Comparison of ENCODE assay signal across 15 mouse cellular contexts in the genomic region with DNA sequence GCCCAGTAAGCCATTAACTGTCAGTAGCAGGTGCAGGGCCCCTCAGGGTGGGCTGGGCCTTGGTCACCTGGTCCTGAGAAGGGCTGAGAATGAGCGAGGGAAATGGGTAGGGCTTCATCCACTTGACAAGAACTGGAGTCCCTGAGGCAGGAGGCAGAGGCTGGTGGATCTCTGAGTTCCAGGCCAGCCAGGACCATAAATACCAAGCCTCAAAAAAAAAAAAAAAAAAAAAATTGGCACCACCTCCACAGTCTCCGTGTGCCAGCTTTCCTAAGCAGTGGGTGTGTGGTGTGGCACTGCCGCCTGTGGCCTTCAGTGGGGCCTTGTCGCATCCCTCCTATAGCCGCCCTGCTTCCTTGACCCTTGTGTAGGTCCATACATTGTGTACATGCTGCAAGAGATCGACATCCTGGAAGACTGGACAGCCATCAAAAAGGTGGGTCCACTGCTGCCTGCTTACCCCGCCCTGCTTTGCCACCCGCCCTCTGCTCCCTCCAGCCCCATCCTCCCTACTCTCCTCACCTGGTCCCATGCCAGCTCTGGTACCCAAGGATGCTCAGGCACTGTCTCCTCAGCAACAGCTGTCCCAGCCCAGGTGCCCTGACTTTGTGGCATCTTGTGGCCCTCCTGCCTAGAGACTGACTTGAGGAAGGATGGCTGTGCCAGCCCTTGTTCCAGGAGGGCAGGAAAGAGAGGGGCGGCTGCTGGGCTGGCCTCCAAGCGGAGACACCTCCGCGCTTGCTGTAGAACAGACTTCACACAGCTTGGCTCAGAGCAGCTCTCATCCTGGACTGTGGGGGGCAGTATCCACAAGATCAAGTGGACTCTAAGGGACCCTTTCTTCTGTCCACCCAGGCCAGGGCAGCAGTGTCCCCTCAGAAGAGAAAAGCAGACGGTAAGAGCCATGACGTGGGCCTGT. TPM values are rescaled to one million over a fixed set of nuclear protein-coding genes. Genes with fewer than 3 reads are reported as not detected.
A peak's percentile ranks its signal among the peaks of the same experiment; 100 is the strongest.
DNase-seq lines count a peak whose midpoint lies in the region; ATAC-seq and TF ChIP-seq lines count a peak whose summit lies in the region.
"Had no signal": no experiment of that assay in that cellular context is flagged by ENCODE, and none has a peak within 500 bp of the region (broad histone marks: within the 10 kb centered on the region; RNA-seq: fewer than 3 reads in every experiment).

No protein-coding gene starts in this region.

- no peak overlapping the region for H3K4me3 ChIP-seq in heart, embryonic 11.5 days (ENCODE audit: low read depth, low read length)
- H3K4me3 ChIP-seq in kidney, adult 2 months (ENCODE audit: insufficient read depth, low read depth, low read length): no peak overlapping the region
- H3K4me3 ChIP-seq: forebrain, embryonic 12.5 days; gastrocnemius, adult 2 months; liver, embryonic 12.5 days had no signal

- H3K9me3 ChIP-seq in heart, embryonic 11.5 days (replicated peaks; ENCODE audit: control insufficient read depth, low read length): no peaks in the 10 kb centered on the region
- H3K9me3 ChIP-seq: forebrain, embryonic 12.5 days; liver, embryonic 12.5 days had no signal

- H3K4me1 ChIP-seq in heart, embryonic 11.5 days (ENCODE audit: control insufficient read depth, insufficient read depth, low read length): peaks cover 21% of the 10 kb centered on the region
- no peaks in the 10 kb centered on the region; the same call in 1 of the 2 replicates for H3K4me1 ChIP-seq in kidney, adult 2 months (ENCODE audit: control insufficient read depth, insufficient read depth, low read length)

- WGBS in heart, embryonic 11.5 days (ENCODE audit: insufficient replicate concordance): 84% methylated on average over 14 of the region's 14 CpGs
- WGBS in kidney, adult 2 months: 87% methylated on average over 14 of the region's 14 CpGs

- ATAC-seq in heart, embryonic 11.5 days (replicated peaks; ENCODE audit: insufficient number of reproducible peaks, low FRiP score, low TSS enrichment): no peak
- ATAC-seq: hindbrain, postnatal 0 days; liver, embryonic 12.5 days had no signal

- no peak for TF ChIP-seq CTCF in kidney, adult 2 months (conservative IDR thresholded peaks at IDR 0.05; ENCODE audit: insufficient read depth, insufficient read length, low read depth, low read length)

- no peak overlapping the region for H3K9ac ChIP-seq in heart, embryonic 11.5 days (ENCODE audit: low read depth, low read length)
- H3K9ac ChIP-seq: liver, embryonic 12.5 days had no signal

- no peaks in the 10 kb centered on the region; the same call in 1 of the 2 replicates for H3K36me3 ChIP-seq in heart, embryonic 11.5 days (ENCODE audit: control insufficient read depth, insufficient read depth, low read length)
- H3K36me3 ChIP-seq in kidney, adult 2 months (ENCODE audit: control insufficient read depth, insufficient read depth, low read length): no peaks in the 10 kb centered on the region

- no peak overlapping the region for H3K27ac ChIP-seq in heart, embryonic 11.5 days (ENCODE audit: low read depth, low read length)
- H3K27ac ChIP-seq in kidney, adult 2 months (ENCODE audit: insufficient read depth, low read depth, low read length): no peak overlapping the region
- H3K27ac ChIP-seq: gastrocnemius, adult 2 months; hindbrain, postnatal 0 days; liver, embryonic 12.5 days had no signal

- H3K27me3 ChIP-seq in heart, embryonic 11.5 days (ENCODE audit: control insufficient read depth, insufficient read depth, low read length): peaks cover 16% of the 10 kb centered on the region
- no peaks in the 10 kb centered on the region for H3K27me3 ChIP-seq in kidney, adult 2 months (replicated peaks; ENCODE audit: control insufficient read depth, insufficient read depth, low read length)

- no peak for TF ChIP-seq POLR2A in kidney, adult 2 months (IDR thresholded peaks at IDR 0.05; ENCODE audit: low read depth, low read length)

- H3K4me2 ChIP-seq in heart, embryonic 11.5 days: no peak overlapping the region
- H3K4me2 ChIP-seq: forebrain, embryonic 12.5 days; liver, embryonic 12.5 days; midbrain, embryonic 11.5 days had no signal

- DNase-seq in heart, adult 11 months: peak; percentile 92
- DNase-seq in urinary bladder, adult 2 months (ENCODE audit: low spot score): peak; percentile 20
- no peak for DNase-seq in urinary bladder, postnatal 4 days (ENCODE audit: low spot score in 2 of 2)
- DNase-seq in layer of hippocampus, postnatal 36 days: peak; percentile 70 to 74
- no peak for DNase-seq in adrenal gland, adult (ENCODE audit: inconsistent age in 2 of 2, low spot score in 1 of 2)
- no peak for DNase-seq in kidney, adult 2 months
- DNase-seq in kidney, postnatal 36 days: no peak
- DNase-seq: cerebellum, adult 9-10 months; gastrocnemius, adult 2 months; spleen, adult 18-20 months had no signal

RNA-seq across cellular contexts. Expression of a gene that starts 1.9 kb away (rescaled TPM):
- polyA plus RNA-seq in heart, embryonic 11.5 days (2014; fragmentation: Nextera tagmentation; extraction: Ambion mirVana): 3.0 and 4.3 TPM in 2 replicates
- polyA plus RNA-seq in urinary bladder, adult 2 months (2012; rRNA removed): 18.4 and 24.8 TPM in 2 replicates
- total RNA-seq in layer of hippocampus, postnatal 36 days (2021): 100 to 1,000 TPM; 111 to 113 TPM
- polyA plus RNA-seq in kidney, adult 2 months (2012; rRNA removed): 2.8 and 4.7 TPM in 2 replicates

RNA-seq across cellular contexts. Expression of a gene that starts 7.2 kb away (rescaled TPM):
- 35.3 and 36.4 TPM in 2 replicates for polyA plus RNA-seq in heart, embryonic 11.5 days (2014; fragmentation: Nextera tagmentation; extraction: Ambion mirVana)
- polyA plus RNA-seq in urinary bladder, adult 2 months (2012; rRNA removed): 30.8 and 31.1 TPM in 2 replicates
- total RNA-seq in layer of hippocampus, postnatal 36 days (2021): 10 to 100 TPM; 20.2 to 20.8 TPM
- 36.5 and 38.7 TPM in 2 replicates for polyA plus RNA-seq in kidney, adult 2 months (2012; rRNA removed)

RNA-seq across cellular contexts. Expression of a gene that starts 9.7 kb away (rescaled TPM):
- polyA plus RNA-seq in heart, embryonic 11.5 days (2014; fragmentation: Nextera tagmentation; extraction: Ambion mirVana): 0.93 and 2.0 TPM in 2 replicates
- 1.9 and 2.3 TPM in 2 replicates for polyA plus RNA-seq in urinary bladder, adult 2 months (2012; rRNA removed)
- 1 to 10 TPM; 4.5 to 5.0 TPM for total RNA-seq in layer of hippocampus, postnatal 36 days (2021)
- 0.46 and 0.66 TPM in 2 replicates for polyA plus RNA-seq in kidney, adult 2 months (2012; rRNA removed)

RNA-seq across cellular contexts. Expression of a gene that starts 9.8 kb away (rescaled TPM):
- polyA plus RNA-seq in heart, embryonic 11.5 days (2014; fragmentation: Nextera tagmentation; extraction: Ambion mirVana): 37.4 and 46.9 TPM in 2 replicates
- 30.4 and 33.5 TPM in 2 replicates for polyA plus RNA-seq in urinary bladder, adult 2 months (2012; rRNA removed)
- total RNA-seq in layer of hippocampus, postnatal 36 days (2021): 100 to 1,000 TPM; 110 to 126 TPM
- 45.0 and 50.6 TPM in 2 replicates for polyA plus RNA-seq in kidney, adult 2 months (2012; rRNA removed)

RNA-seq across cellular contexts. Expression of a gene that starts 19.5 kb away (rescaled TPM):
- polyA plus RNA-seq in heart, embryonic 11.5 days (2014; fragmentation: Nextera tagmentation; extraction: Ambion mirVana): 24.2 and 27.3 TPM in 2 replicates
- polyA plus RNA-seq in urinary bladder, adult 2 months (2012; rRNA removed): 77.2 and 103 TPM in 2 replicates
- 1 to 10 TPM; 2.4 to 3.9 TPM for total RNA-seq in layer of hippocampus, postnatal 36 days (2021)
- 10.7 and 10.8 TPM in 2 replicates for polyA plus RNA-seq in kidney, adult 2 months (2012; rRNA removed)

Comparison
In these comparisons a context has a peak if more than half of its experiments do, and no peak if none do; other contexts are left out.
1. DNase-seq: peak in heart, adult 11 months (single experiment), urinary bladder, adult 2 months (single experiment) and layer of hippocampus, postnatal 36 days (2 of 2); none in urinary bladder, postnatal 4 days (0 of 2), adrenal gland, adult (0 of 2), kidney, adult 2 months (single experiment) and kidney, postnatal 36 days (0 of 2).